Mouse (Mus musculus) testis, adult 2 months (tissue): ENCODE data around the gene Fbll1. TPM values are rescaled to one million over a fixed set of nuclear protein-coding genes. Genes with fewer than 3 reads are reported as not detected.
A peak's percentile ranks its signal among the peaks of the same experiment; 100 is the strongest.
"Not testable (repeated sequence)": the region's sequence is repeated elsewhere in the genome, so short reads cannot be mapped to it uniquely, and the experiment has no call there.

Experiments
- H3K27ac ChIP-seq: fragments of 200-500 bp; 2 replicates; pipeline ENCODE4 v1.5.1; 2012; ENCODE audit warnings: low read depth, low read length; ENCODE audit not compliant: control insufficient read depth, insufficient read depth
- H3K27me3 ChIP-seq: fragments of 200-500 bp; 2 replicates; pipeline ENCODE4 v1.6.1; 2012; ENCODE audit warnings: mild to moderate bottlenecking, low read length, moderate library complexity; ENCODE audit not compliant: control insufficient read depth, insufficient read depth
- H3K36me3 ChIP-seq: fragments of 200-500 bp; 2 replicates; pipeline ENCODE4 v1.6.1; 2012; ENCODE audit warnings: mild to moderate bottlenecking, low read length; ENCODE audit not compliant: control insufficient read depth, insufficient read depth
- H3K4me1 ChIP-seq: fragments of 200-500 bp; 2 replicates; pipeline ENCODE4 v1.6.1; 2012; ENCODE audit warnings: low read length; ENCODE audit not compliant: control insufficient read depth, insufficient read depth
- H3K4me3 ChIP-seq: fragments of 200-500 bp; 2 replicates; pipeline ENCODE4 v1.5.1; 2012; ENCODE audit warnings: low read depth, mild to moderate bottlenecking, low read length, moderate library complexity, mixed read lengths; ENCODE audit not compliant: control insufficient read depth
- CTCF ChIP-seq: fragments of 200-500 bp; IDR thresholded peaks from 2 replicates; pipeline ENCODE4 v1.5.1; 2012; ENCODE audit warnings: low read depth, mild to moderate bottlenecking, inconsistent platforms, low read length, moderate library complexity; ENCODE audit not compliant: control insufficient read depth, insufficient read depth, insufficient replicate concordance
- POLR2A ChIP-seq: fragments of 200-500 bp; IDR thresholded peaks from 2 replicates; pipeline ENCODE4 v1.6.1; 2012; ENCODE audit warnings: low read depth, mild to moderate bottlenecking, inconsistent platforms, low read length, moderate library complexity; ENCODE audit not compliant: control insufficient read depth
- polyA plus RNA-seq: library from polyadenylated mRNA; depleted of rRNA; stranded (reverse); fragments of >200 nt; gene quantifications from 2 replicates; pipeline ENCODE4 v1.2.3, GENCODE M21; 2012; rRNA removed

Gene Fbll1
- polyA plus RNA-seq, result 5.5 and 7.3 TPM in 2 replicates

DNA sequence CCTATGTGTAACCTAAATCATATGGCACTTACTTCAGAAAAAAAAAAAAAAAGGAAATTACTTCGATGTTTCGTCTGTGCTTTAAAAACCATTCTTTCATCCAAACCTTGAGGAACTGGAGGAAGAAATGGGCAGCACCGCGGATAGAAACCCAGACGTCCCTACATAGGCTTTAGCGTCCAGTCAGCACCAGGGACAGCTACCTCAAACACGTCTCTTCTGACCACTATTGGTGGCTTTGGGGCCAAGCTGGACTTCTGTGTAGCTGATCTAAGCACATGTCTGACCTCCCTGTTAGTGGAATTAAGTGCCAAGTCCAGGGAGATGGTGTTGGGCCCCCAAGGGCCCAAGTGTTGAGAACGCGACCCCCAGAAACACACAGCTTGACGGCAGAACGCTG lies at the start of gene Fbll1:
Gene Fbll1, minus strand, starts transcription at position 11 of the 400 bp plus-strand sequence.
- H3K27ac ChIP-seq, result no peak within 1 kb of the TSS
- no peak for TF ChIP-seq CTCF
- TF ChIP-seq POLR2A, result no peak
- H3K27me3 ChIP-seq, result peaks cover 3% of the 10 kb centered on the region; the same call in 1 of the 2 replicates

DNA sequence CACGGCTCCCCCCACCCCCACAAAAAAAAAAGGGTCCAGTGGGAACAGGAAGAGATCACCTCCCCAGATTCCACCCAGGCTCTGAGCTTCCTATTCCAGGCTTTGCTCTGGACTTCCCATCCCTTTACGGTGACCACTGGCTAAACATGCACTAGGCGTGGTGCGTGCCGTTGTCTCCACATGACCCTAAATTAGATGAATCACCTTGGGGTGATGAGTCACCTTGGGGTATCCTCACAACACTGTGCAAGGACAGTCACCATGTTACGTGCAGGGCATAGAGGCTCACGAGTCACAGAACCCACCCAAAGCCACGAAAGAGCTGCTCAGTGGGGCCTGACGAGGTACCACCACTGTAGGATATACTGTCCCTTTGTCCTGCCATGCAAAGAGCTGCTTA lies 45.6 kb upstream of the Fbll1 start:
- TF ChIP-seq POLR2A (no peak), CTCF (no peak)
- Histone ChIP-seq H3K27ac (no peak overlapping the region), H3K36me3 (no peaks in the 10 kb centered on the region)

More for the DNA sequence above, at the start of gene Fbll1:
- H3K4me1 ChIP-seq, result no peaks in the 10 kb centered on the region; the same call in 1 of the 2 replicates
- H3K36me3 ChIP-seq, result no peaks in the 10 kb centered on the region
- H3K4me3 ChIP-seq, result peak within 1 kb of the TSS; percentile 64

DNA sequence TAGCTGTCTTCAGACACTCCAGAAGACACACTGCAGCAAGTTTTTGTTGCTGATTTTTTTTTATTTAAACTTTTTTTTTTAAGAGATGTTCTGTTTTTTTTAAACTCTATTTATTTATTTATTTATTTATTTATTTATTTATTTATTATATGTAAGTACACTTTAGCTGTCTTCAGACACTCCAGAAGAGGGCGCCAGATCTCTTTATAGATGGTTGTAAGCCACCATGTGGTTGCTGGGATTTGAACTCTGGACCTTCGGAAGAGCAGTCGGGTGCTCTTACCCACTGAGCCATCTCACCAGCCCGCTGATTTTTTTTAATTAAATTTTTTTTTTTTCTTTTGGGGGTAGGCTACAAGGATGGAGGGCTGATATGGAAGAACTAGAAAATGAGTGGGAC lies 43.9 kb upstream of the Fbll1 start:
- H3K36me3 ChIP-seq, H3K27ac ChIP-seq, H3K27me3 ChIP-seq, H3K4me1 ChIP-seq, H3K4me3 ChIP-seq: not testable (repeated sequence)

More for the DNA sequence above, 45.6 kb upstream of the Fbll1 start:
- Histone ChIP-seq H3K4me3 (no peak overlapping the region), H3K27me3 (no peaks in the 10 kb centered on the region), H3K4me1 (no peaks in the 10 kb centered on the region)

DNA sequence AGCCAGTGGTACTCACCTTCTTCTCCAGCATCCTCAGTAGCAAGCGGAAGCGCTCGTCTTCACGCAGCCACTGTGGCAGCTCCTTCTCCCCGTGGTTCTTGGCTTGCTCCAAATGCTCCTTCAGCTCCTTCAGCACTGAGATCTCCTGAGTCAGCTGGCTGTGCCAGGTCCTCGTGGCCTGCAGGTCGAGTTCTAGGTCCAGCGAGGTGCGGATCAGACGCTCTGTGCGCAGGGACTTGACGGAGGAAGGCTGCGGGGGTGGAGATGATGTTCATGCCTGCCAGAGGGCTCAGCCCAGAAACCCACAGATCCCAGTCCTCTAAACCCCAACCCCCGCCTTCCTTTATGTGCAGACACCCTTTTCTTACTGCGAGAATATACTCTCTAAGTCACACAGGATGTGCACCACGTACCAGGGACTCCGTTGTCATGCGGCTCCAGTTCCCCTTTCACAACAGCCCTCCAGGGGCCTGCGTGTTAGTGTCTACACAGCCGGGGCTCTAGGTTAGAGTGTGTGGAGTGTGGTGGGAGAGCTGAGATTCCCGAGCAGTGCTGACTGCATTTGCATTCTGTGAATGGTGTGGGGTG lies 43.1 kb upstream of the Fbll1 start:
- Histone ChIP-seq H3K4me1 (peaks cover 2% of the 10 kb centered on the region), H3K36me3 (no peaks in the 10 kb centered on the region), H3K4me3 (no peak overlapping the region), H3K27ac (no peak overlapping the region), H3K27me3 (no peaks in the 10 kb centered on the region)
- no peak for TF ChIP-seq CTCF
- TF ChIP-seq POLR2A, result no peak

DNA sequence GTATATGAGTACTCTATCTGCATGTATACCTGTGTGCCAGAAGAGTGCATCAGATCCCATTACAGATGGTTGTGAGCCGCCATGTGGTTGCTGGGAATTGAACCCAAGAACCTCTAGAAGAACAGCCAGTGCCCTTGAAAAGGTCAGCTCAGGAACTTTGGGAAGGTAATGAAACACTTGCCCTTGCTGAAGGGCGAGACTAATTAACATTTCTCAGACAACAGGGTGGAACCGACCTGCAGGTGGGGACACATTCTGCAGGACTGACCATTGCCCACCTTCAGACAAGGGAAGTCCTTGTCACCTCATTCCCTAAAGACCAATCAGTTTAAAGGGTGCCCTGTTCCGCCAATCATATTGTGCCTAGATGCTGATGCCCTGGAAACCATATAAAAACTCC lies 42.1 kb upstream of the Fbll1 start:
- H3K4me3 ChIP-seq, H3K4me1 ChIP-seq, H3K36me3 ChIP-seq, H3K27me3 ChIP-seq, H3K27ac ChIP-seq: not testable (repeated sequence)

- Histone ChIP-seq H3K27me3 (no peaks in the 10 kb centered on the region), H3K4me3 (no peak overlapping the region), H3K4me1 (peaks cover 2% of the 10 kb centered on the region), H3K27ac (no peak overlapping the region), H3K36me3 (no peaks in the 10 kb centered on the region)
- TF ChIP-seq POLR2A, result no peak
- peak; percentile 76; the same call in 1 of the 2 replicates for TF ChIP-seq CTCF
These were observed 41.6 kb upstream of the Fbll1 start for GRCm38 (mm10) chr11:35840282-35840681.

DNA sequence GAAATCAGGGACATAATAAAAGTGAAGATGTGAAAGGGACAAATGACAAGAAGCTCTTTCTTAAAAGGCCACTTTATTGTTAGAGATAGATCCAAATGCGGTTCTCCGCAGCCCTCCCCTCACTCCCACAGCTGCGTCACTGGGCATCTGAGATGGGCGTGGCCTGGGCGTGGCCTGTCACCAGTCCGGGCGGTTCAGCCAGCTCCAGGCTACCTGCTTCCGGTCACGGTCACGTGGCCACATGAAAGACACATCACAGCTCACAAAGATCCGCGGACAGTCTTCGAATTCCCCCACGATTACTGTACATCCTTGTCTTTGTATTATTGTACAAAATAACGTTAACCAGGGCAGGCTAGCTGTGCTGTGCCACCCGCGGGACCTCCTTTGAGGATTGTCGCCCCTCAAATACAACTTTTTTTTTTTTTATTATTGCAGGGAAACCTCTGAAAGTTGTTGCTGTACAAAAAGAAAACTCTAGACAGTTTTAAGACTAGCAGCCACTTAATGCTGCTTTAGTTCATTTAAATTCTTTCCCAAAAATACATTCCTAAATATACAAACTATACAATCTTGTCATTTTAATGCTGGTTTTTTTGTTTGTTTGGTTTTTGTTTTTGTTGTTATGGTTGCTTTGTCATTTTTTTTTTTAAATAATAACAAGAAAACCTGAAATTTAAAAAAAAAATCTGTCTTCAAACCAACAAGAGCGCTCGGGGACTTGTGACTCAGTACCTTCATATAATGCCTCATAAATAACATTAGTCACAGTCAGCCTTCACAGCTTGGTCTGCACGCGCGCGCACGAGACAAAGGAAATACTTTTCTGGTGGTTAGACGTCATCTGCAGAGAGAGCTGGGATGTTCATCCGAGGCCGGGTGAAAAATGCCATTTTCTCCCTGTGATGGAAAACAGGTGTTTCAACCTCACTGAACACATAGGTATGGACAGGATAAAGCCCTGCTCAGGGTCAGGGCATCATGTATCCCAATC lies 40.0 kb upstream of the Fbll1 start:
- peak overlapping the region; percentile 82 for H3K4me3 ChIP-seq
- peak overlapping the region; percentile 23; the same call in 1 of the 2 replicates for H3K27ac ChIP-seq
- peaks cover 2% of the 10 kb centered on the region for H3K4me1 ChIP-seq
- no peaks in the 10 kb centered on the region for H3K36me3 ChIP-seq
- peak; percentile 51 for TF ChIP-seq POLR2A
- no peak for TF ChIP-seq CTCF
- H3K27me3 ChIP-seq, result no peaks in the 10 kb centered on the region
